Mouse (Mus musculus): ENCODE measurements around the gene Olfr211. TPM values are rescaled to one million over a fixed set of nuclear protein-coding genes. Genes with fewer than 3 reads are reported as not detected.
"Not testable (repeated sequence)": the region's sequence is repeated elsewhere in the genome, so short reads cannot be mapped to it uniquely, and the experiment has no call there.

Olfr211 gene
- polyA plus RNA-seq, 1 experiment from 2014 or later: not detected

- 37% methylated on average over 3 of the region's 3 CpGs for WGBS
- Histone ChIP-seq H3K4me2 (ENCODE audit: low read length) (no peak overlapping the region), H3K4me1 (ENCODE audit: control insufficient read depth, insufficient read depth, low read depth, low read length) (no peaks in the 10 kb centered on the region), H3K9ac (ENCODE audit: low read depth, low read length) (no peak overlapping the region), H3K4me3 (ENCODE audit: low read length) (no peak overlapping the region), H3K9me3 (ENCODE audit: control insufficient read depth, low read length) (no peaks in the 10 kb centered on the region), H3K36me3 (ENCODE audit: control insufficient read depth, insufficient read depth, low read length) (no peaks in the 10 kb centered on the region), H3K27ac (ENCODE audit: low read depth, low read length) (no peak overlapping the region), H3K27me3 (replicated peaks; ENCODE audit: control insufficient read depth, insufficient read depth, low read length) (no peaks in the 10 kb centered on the region)
- no peak for ATAC-seq
These were observed 20.8 kb upstream of the Olfr211 start for GRCm38 (mm10) chr6:116468081-116468480.

GRCm38 (mm10) chr6:116485081-116485480 lies 3.8 kb upstream of the Olfr211 start:
- ATAC-seq: no peak
- H3K9ac ChIP-seq (ENCODE audit: low read depth, low read length): no peak overlapping the region
- WGBS: 87% methylated on average over 1 of the region's 1 CpGs
- no peaks in the 10 kb centered on the region for H3K27me3 ChIP-seq (replicated peaks; ENCODE audit: control insufficient read depth, insufficient read depth, low read length)
- no peak overlapping the region for H3K4me3 ChIP-seq (ENCODE audit: low read length)
- no peaks in the 10 kb centered on the region for H3K36me3 ChIP-seq (ENCODE audit: control insufficient read depth, insufficient read depth, low read length)
- no peak overlapping the region for H3K27ac ChIP-seq (ENCODE audit: low read depth, low read length)
- no peaks in the 10 kb centered on the region for H3K4me1 ChIP-seq (ENCODE audit: control insufficient read depth, insufficient read depth, low read depth, low read length)
- no peak overlapping the region for H3K4me2 ChIP-seq (ENCODE audit: low read length)
- H3K9me3 ChIP-seq (ENCODE audit: control insufficient read depth, low read length): 0 out of 2 replicates have a peak, but pooled peaks cover 2% of the 10 kb centered on the region

GRCm38 (mm10) chr6:116486833-116487232 lies 2.1 kb upstream of the Olfr211 start:
- H3K9me3 ChIP-seq (ENCODE audit: control insufficient read depth, low read length): 0 out of 2 replicates have a peak, but pooled peaks cover 2% of the 10 kb centered on the region
- no peak overlapping the region for H3K4me2 ChIP-seq (ENCODE audit: low read length)
- no peaks in the 10 kb centered on the region for H3K4me1 ChIP-seq (ENCODE audit: control insufficient read depth, insufficient read depth, low read depth, low read length)
- no peak overlapping the region for H3K9ac ChIP-seq (ENCODE audit: low read depth, low read length)
- no peaks in the 10 kb centered on the region for H3K36me3 ChIP-seq (ENCODE audit: control insufficient read depth, insufficient read depth, low read length)
- H3K4me3 ChIP-seq (ENCODE audit: low read length): no peak overlapping the region
- H3K27me3 ChIP-seq (replicated peaks; ENCODE audit: control insufficient read depth, insufficient read depth, low read length): no peaks in the 10 kb centered on the region
- WGBS: 54% methylated on average over 1 of the region's 1 CpGs
- ATAC-seq: no peak
- no peak overlapping the region for H3K27ac ChIP-seq (ENCODE audit: low read depth, low read length)

- no peaks in the 10 kb centered on the region for H3K36me3 ChIP-seq (ENCODE audit: control insufficient read depth, insufficient read depth, low read length)
- no peaks in the 10 kb centered on the region for H3K9me3 ChIP-seq (ENCODE audit: control insufficient read depth, low read length)
- WGBS: 89% methylated on average over 5 of the region's 5 CpGs
- H3K27me3 ChIP-seq (replicated peaks; ENCODE audit: control insufficient read depth, insufficient read depth, low read length): no peaks in the 10 kb centered on the region
- H3K4me2 ChIP-seq (ENCODE audit: low read length): no peak overlapping the region
- no peak for ATAC-seq
- H3K4me1 ChIP-seq (ENCODE audit: control insufficient read depth, insufficient read depth, low read depth, low read length): no peaks in the 10 kb centered on the region
- H3K9ac ChIP-seq (ENCODE audit: low read depth, low read length): no peak overlapping the region
- H3K4me3 ChIP-seq (ENCODE audit: low read length): no peak overlapping the region
- no peak overlapping the region for H3K27ac ChIP-seq (ENCODE audit: low read depth, low read length)
These were observed 4.9 kb downstream of the Olfr211 start for GRCm38 (mm10) chr6:116493742-116494141.

GRCm38 (mm10) chr6:116495960-116496359 lies 7.1 kb downstream of the Olfr211 start:
- no peak overlapping the region for H3K27ac ChIP-seq (ENCODE audit: low read depth, low read length)
- no peaks in the 10 kb centered on the region for H3K4me1 ChIP-seq (ENCODE audit: control insufficient read depth, insufficient read depth, low read depth, low read length)
- H3K36me3 ChIP-seq (ENCODE audit: control insufficient read depth, insufficient read depth, low read length): no peaks in the 10 kb centered on the region
- ATAC-seq: no peak
- H3K4me3 ChIP-seq (ENCODE audit: low read length): no peak overlapping the region
- H3K4me2 ChIP-seq (ENCODE audit: low read length): no peak overlapping the region
- no peaks in the 10 kb centered on the region for H3K9me3 ChIP-seq (ENCODE audit: control insufficient read depth, low read length)
- 71% methylated on average over 1 of the region's 1 CpGs for WGBS
- H3K27me3 ChIP-seq (replicated peaks; ENCODE audit: control insufficient read depth, insufficient read depth, low read length): no peaks in the 10 kb centered on the region
- no peak overlapping the region for H3K9ac ChIP-seq (ENCODE audit: low read depth, low read length)

GRCm38 (mm10) chr6:116506302-116507003 lies 17.6 kb downstream of the Olfr211 start, which contains the start of gene Olfr212:
TSS of gene Olfr212 (plus strand) at chr6:116506516.
- H3K9me3 ChIP-seq (ENCODE audit: control insufficient read depth, low read length); ATAC-seq; H3K36me3 ChIP-seq (ENCODE audit: control insufficient read depth, insufficient read depth, low read length); H3K9ac ChIP-seq (ENCODE audit: low read depth, low read length); H3K4me2 ChIP-seq (ENCODE audit: low read length); H3K4me3 ChIP-seq (ENCODE audit: low read length); H3K27ac ChIP-seq (ENCODE audit: low read depth, low read length); H3K4me1 ChIP-seq (ENCODE audit: control insufficient read depth, insufficient read depth, low read depth, low read length); H3K27me3 ChIP-seq (replicated peaks; ENCODE audit: control insufficient read depth, insufficient read depth, low read length): not testable (repeated sequence)
- WGBS: 94% methylated on average over 19 of the region's 20 CpGs

GRCm38 (mm10) chr6:116514832-116515231 lies 25.9 kb downstream of the Olfr211 start:
- ATAC-seq: no peak
- Histone ChIP-seq H3K36me3 (ENCODE audit: control insufficient read depth, insufficient read depth, low read length) (no peaks in the 10 kb centered on the region), H3K4me2 (ENCODE audit: low read length) (no peak overlapping the region), H3K9ac (ENCODE audit: low read depth, low read length) (no peak overlapping the region), H3K9me3 (ENCODE audit: control insufficient read depth, low read length) (no peaks in the 10 kb centered on the region), H3K4me1 (ENCODE audit: control insufficient read depth, insufficient read depth, low read depth, low read length) (no peaks in the 10 kb centered on the region), H3K27ac (ENCODE audit: low read depth, low read length) (no peak overlapping the region), H3K27me3 (replicated peaks; ENCODE audit: control insufficient read depth, insufficient read depth, low read length) (no peaks in the 10 kb centered on the region), H3K4me3 (ENCODE audit: low read length) (no peak overlapping the region)

GRCm38 (mm10) chr6:116538156-116538555 lies 49.3 kb downstream of the Olfr211 start, which contains the start of gene Olfr213:
TSS of gene Olfr213 (plus strand) at chr6:116538456.
- Histone ChIP-seq H3K4me1 (ENCODE audit: control insufficient read depth, insufficient read depth, low read depth, low read length) (no peaks in the 10 kb centered on the region), H3K9me3 (ENCODE audit: control insufficient read depth, low read length) (no peaks in the 10 kb centered on the region), H3K4me3 (ENCODE audit: low read length) (no peak within 1 kb of the TSS), H3K4me2 (ENCODE audit: low read length) (no peak within 1 kb of the TSS), H3K9ac (ENCODE audit: low read depth, low read length) (no peak within 1 kb of the TSS), H3K27ac (ENCODE audit: low read depth, low read length) (no peak within 1 kb of the TSS), H3K36me3 (ENCODE audit: control insufficient read depth, insufficient read depth, low read length) (no peaks in the 10 kb centered on the region), H3K27me3 (replicated peaks; ENCODE audit: control insufficient read depth, insufficient read depth, low read length) (no peaks in the 10 kb centered on the region)
- ATAC-seq: no peak
- WGBS: 90% methylated on average over 1 of the region's 1 CpGs

GRCm38 (mm10) chr6:116542500-116542899 lies 53.6 kb downstream of the Olfr211 start:
- no peak overlapping the region for H3K4me3 ChIP-seq (ENCODE audit: low read length)
- H3K9me3 ChIP-seq (ENCODE audit: control insufficient read depth, low read length): no peaks in the 10 kb centered on the region
- H3K9ac ChIP-seq (ENCODE audit: low read depth, low read length): no peak overlapping the region
- no peak for ATAC-seq
- no peaks in the 10 kb centered on the region for H3K27me3 ChIP-seq (replicated peaks; ENCODE audit: control insufficient read depth, insufficient read depth, low read length)
- H3K4me2 ChIP-seq (ENCODE audit: low read length): no peak overlapping the region
- no peaks in the 10 kb centered on the region for H3K4me1 ChIP-seq (ENCODE audit: control insufficient read depth, insufficient read depth, low read depth, low read length)
- WGBS: 86% methylated on average over 2 of the region's 2 CpGs
- no peak overlapping the region for H3K27ac ChIP-seq (ENCODE audit: low read depth, low read length)
- H3K36me3 ChIP-seq (ENCODE audit: control insufficient read depth, insufficient read depth, low read length): no peaks in the 10 kb centered on the region

All from hindbrain, embryonic 16.5 days (tissue).